Mouse (Mus musculus) regulatory T cell (primary cell): ENCODE measurements around the gene Cerk.
"Not testable (repeated sequence)": the region's sequence is repeated elsewhere in the genome, so short reads cannot be mapped to it uniquely, and the experiment has no call there.

Experiments used
- in situ Hi-C: fragments of 300-600 bp; cut with MboI, MseI; formaldehyde crosslinking; loops from one replicate; pipeline ENCODE4 v1.15.1; 2025; ENCODE audit warnings: high pct_unique_total_duplicates

Gene Cerk

DNA sequence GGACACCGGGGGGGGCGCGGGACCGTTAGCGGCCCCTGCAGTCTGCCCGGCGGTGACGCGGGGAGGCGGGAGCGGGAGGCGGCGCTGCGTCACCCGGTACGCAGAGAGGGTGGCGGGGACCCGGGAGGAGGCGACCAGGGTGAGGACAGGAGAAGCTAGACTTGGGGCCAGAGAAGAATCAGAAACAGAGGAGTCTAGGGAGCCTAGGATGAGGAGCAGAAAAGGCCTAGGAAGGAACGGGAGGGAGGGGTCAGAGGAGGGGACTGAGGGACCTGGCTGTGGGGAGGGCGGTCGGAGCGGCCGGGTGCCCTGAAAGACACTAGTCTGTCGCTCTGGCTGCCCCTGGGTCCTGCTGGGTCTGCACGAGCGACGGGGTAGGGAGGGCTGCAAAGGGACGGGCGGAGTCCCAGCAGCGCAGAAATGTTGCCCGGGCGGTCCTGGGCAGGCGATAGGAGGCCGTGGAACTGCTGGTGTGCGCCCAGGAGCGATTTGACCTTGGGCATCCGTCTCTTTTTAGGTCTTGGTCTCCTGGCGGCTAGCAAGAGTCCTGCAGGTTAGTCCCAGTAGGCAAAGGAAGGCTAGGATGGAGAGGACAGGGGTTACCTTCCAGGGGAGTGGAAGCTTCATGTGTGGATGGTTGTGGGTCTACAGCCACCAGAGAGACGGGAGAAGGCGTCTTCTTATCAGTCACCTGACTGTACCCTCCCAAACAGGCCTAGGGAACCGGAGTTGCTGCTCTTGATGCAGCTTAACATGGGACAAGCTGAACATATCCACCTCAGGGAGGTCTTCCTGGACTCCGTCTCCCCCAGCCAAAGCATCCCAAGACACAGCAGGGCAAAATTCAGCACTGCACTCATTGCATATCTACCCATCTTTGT, at the start of gene Cerk:
Gene Cerk, minus strand, starts transcription at position 453 of the 881 bp plus-strand sequence.
- in situ Hi-C loops: no loop called here

DNA sequence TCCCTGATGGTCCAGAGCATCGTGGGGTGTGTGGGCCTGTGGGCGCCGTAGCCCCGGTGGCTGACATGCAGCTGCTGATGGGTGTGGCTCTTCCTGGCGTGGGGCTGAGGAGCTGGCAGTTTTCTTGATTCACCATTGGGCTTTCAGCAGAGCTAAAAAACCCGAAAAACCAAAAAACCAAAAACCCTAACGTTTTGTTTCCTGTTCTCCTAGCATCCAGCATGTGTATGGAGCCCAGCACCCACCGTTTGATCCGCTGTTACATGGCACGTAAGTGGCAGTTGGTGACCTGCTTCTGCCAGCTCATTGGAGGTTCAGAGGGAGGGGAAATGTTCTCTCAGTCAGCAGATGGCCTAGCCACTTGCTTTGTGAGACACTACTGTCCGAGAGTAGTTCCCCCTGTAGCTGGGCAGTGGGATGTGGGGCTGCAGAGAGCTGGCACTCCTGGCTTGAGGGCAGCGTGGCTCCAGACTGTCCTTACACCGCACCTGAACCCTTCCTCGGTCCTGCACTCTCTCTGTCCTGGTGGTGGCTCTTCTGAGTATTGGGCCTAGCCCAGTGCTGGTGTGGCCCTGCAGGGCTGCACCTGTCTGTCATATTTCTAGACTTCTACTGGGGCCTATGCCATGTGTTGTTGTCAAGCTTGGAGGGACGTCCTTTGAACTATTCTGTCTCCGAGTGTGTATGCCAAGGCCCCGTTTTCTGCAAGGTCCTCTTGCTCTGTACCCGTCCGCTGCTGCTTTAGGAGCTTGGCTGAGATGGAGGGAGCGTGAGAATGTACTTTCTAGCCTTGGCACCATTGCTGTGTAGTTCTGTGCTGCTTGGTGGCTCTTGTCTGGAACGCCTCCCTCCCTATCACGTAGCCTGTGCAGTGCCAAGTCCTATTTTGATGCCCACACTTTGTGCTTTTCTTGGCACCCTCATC, 48.8 kb upstream of the Cerk start:
- in situ Hi-C loops: no loop called here

DNA sequence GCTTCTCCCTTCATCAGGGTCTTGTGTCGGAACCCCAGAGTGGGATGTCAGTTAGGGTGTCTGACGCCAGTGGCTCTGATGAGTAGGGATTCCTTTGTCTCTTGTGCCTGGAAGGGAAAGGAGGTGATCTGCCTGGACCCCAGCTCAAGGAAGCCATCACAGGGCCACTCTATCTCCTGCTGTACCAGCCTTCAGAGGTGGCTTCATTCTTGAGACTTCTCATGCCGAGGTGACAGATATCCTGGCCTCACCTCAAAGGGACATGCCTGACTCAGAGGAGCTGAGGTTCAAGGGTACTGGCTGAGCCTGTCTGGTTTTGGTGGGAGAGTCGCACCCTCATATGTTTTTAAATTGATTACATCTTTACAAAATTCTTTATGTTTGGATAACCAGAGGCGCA, 48.1 kb upstream of the Cerk start:
- in situ Hi-C loops: no loop called here

DNA sequence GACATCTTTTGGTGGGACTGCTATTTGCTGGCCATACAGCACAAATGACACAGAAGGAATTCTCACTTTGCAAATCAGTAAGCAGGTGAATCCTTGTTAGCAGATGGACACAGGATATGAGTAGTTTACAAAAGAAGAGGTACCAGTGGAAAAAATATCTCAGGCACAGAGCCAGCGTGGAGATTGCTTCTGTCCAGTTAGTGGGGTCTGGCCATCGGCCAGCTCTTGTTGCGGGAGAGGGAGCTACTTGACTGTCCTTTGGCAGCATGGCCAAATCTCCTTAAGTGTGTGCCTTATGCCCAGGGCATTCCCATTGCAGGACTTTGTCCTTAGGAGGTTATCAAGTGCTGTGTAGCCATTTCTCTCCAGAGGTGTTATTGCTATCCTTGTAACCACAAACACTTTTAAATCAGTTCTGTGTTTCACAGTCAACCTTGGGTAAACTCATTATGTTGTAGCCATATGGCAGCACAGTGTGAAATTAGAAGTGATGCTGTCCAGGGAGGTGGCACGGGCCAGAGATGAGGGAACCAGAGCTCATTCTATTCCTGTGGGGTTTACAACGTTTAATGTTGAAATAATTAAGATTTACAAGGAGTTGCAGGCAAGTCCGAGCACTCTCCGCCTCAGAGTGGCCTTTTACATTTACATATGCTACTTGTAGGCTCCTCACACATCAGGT, 46.0 kb upstream of the Cerk start:
- in situ Hi-C loops: no loop called here

DNA sequence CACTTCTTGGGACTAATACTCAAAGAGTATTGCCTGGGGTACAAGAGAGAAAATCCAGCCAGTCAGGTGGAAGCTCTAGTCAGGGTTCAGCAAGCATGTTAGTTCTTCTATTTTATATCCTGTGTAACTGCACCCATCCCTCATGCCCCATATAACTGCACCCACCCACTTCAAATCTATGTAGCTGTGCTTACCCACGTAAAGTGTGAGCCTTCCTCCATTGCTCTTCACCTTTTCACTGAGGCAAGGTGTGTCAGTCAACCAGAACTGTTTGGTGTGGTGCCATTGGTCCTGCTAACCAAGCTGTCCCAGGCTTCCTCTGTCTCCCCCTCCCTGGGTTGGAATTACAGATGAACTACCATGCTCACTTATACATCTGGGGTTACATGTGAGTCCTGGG, 45.2 kb upstream of the Cerk start:
- in situ Hi-C loops: no loop called here

DNA sequence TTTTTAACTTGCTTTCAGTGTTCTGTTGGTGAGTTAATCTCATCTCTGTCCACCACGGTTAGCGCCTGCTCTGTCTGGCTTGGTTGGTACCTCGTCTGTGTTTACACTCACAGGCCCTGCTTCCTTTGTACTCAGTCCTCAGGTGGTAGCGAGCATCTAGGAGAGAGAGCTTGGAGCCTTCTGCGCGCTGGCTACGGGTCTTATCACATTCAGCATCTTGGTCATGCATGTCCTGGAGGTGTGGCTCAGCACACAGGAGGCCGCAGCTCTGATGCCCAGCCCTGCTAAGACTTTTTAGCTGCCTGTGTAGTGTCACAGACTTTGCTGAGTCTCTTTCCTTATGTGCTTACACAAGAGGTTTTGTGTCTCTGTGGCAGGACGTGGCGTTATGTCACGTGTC, 43.7 kb upstream of the Cerk start:
- in situ Hi-C loops: no loop called here

DNA sequence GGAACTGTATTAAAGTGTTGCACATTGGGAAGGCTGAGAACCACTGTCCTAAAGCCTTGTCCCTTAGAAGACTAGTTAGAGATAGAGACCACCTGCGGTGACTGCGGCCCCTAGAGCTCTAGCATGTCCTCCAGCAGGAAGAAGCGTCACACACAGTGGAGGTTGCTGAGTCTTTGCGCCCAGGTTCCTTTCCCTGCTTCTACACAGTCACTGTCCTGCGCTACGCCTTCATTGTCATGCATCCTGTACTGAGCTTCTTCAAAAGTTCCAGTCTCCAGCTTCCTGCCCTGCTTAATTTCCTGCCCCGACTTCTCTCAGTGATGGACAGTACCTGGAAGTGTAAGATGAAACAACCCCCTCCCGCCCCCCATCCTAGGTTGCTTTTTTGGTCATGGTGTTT, 43.1 kb upstream of the Cerk start:
- in situ Hi-C loops: no loop called here

DNA sequence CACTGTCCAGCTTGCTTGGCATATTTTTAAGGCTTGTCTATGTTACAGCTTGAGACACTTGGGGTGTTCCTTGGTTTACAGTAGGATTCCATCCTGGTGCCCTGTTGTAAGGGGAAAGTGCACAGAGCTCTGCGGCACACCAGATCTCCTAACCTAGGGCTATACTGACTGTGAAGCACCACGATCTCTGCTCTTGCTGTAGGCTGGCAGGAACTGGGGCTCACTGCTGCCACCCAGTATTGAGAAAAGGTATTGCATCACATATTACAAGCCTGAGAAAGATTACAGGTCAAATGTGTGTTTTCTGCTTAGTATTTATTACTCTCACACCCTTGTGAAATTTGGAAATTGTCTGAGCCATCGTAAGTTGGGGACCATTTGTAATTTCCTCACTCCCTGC, 42.2 kb upstream of the Cerk start:
- in situ Hi-C loops: no loop called here

DNA sequence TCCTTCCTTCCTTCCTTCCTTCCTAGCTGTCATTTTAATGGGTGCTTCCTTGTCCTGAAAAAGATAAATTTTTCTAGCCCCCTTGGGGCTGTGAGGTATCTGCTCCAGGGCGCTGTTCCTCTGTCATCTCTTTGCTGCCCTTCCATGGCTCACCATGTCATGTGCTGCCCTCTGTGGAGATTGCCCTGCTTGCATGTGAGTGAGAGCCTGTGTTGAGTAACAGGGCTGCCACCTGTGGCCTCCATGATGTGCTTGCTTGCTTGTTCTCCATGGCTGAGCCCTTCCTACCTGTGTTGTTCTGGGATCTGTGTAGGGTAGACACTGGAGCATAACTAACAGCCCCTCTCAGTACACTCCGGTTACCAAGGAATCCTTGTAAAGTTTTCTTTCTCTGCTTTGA, 41.0 kb upstream of the Cerk start:
- in situ Hi-C loops: no loop called here

DNA sequence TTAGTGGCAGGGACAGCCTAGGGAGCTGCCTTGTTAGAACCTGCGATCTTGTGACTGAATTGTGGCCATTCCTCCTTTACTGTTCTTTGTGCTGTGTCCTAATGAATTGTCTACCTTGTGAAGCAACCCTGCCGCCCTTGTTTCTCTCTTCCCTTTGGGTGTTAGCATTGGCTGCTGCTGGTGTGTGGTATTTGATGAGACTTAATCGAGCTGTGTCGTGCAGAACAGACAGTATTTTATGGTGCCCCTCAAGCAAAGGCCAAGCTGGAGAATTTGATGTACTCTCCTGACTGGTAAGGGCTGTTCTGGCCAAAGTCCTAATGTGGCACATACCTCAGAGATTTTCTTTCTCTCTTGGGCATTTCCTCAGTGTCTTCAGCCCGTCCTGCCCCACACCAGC, 40.3 kb upstream of the Cerk start:
- in situ Hi-C loops: no loop called here

DNA sequence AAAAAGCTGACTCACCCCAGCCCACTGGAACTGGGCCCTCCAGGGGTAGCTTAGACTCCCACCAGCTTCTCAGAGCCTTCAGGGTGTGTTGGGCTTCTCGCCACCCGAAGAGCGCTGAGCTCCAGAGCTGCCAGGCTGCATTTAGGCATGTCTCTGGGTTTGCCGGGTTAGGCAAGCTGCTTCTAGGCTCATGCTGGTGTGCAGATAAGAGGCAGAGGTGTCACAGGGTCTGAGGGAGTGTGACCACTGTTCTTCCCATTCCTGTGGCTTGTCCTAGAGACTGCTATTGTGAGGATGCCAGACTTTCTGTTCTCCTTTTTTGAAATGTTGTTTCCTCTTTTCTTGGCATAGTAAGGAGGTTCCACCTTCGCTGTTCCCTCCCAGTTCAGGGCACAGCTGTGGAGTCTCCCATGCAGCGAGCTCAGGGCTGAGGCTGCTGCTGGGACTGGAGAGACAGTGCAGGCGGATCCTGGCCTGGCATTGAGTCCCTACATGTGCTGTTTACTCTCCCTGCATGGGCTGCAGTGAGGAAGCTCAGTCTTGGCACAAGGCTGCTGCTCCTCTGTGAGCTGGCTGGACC, 39.1 kb upstream of the Cerk start:
- in situ Hi-C loops: no loop called here

DNA sequence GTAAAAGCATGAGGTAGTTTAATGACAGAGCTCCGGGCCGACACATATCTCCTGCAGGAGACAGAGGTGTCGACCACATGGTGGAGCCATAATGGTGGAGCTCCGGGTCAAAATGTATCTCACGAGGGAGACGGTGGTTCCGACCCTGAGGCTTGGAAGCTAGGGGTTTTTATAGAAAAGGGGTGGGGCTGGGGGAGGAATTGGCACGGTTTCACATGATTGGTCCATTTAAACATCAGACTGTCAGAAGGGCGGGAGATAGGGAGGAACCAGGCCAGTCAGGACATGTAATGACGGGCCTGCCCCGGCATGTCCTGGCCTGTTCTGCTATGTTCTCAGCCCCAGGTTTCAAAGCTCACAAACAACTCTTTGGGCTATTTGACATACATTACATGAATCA, 36.0 kb upstream of the Cerk start:
- in situ Hi-C loops: not testable (repeated sequence)

DNA sequence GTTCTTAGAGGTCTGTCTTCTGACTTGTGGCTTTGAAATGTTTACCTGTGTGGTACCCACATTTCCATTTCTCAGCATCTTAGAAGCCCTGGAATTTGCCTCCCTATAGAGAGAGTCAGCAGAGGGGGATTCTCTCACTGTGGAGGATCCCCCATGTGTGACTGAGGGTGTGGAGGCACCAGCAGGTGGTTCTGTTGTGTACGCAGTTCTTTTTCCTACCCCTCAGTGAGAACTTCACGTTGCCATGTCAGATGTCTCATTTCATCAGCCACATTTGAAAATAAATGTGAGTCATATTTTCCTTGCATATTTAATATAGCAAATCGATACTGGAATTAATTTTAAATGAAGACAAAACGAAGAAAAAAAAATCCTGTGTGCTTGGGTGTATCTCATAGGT, 35.4 kb upstream of the Cerk start:
- in situ Hi-C loops: no loop called here

DNA sequence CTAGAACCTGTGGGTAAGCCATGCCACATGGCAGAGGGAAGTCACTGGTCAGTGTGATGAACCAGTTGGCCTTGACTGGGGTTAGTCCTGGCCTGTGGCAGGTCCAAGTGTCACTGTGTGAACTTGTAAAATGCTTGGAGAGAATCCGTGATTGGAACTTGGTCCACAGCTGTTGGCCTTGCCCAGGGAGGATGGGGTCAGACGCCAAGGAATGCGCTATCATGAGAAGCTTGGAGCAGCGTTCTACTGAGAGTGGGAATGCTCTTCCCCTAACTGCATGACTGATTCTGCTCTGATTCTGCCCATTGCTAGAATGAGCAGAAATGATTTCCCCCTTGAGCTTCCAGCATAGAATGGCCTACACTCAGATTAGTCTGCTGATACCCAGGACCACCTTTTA, 34.8 kb upstream of the Cerk start:
- in situ Hi-C loops: no loop called here

DNA sequence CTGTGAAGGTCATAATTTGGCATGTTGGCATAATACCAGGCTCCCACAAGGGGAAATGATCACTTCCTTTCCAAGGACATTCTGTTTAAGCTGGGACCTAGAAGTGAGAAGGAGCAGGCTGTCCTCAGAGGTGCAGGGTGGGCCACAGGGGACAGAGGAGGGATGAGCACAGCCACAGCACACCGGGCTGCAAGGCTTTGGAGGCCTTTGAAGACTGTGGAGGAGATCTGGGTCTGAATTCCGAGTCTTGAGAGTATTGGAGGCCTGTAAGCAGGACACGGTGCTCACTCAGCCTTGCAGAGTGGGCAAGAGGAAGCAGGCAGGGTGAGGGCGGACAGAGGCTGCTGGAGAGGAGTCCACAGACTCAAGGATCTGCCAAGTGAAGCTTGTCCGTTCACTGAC, 34.3 kb upstream of the Cerk start:
- in situ Hi-C loops: no loop called here

DNA sequence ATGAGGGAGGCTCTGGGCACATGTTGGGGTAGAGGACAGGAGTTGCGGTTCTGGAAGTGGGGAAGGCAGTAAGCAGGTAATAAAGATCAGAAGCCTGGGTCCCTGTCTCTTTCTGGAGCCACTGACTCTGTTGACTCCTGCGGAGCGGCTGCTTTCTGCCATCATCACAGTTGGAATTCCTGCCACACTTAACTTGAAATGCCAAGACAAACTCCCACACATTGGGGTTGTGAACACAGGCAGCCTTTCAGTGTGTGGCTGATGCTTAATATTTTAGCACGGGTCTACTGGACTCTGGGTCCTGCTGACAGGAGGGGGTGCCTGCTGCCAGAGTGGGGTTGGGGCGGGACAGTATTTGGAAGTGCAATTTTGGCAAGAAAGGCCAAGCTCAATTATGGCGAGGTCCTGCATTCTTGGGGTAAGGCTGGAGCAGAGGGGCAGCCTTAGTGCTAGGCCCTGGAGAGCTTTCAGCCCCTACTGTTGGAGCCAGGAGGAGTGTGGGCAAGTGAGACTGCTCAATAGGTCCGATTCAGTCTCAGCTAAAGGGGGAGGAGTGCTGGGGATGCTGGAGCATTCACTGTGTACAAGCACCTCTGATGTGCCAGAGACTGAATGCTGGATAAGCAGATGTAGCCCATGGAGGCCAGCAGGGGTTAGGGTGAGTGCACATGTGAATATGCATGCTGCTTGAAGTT, 33.7 kb upstream of the Cerk start:
- in situ Hi-C loops: no loop called here

DNA sequence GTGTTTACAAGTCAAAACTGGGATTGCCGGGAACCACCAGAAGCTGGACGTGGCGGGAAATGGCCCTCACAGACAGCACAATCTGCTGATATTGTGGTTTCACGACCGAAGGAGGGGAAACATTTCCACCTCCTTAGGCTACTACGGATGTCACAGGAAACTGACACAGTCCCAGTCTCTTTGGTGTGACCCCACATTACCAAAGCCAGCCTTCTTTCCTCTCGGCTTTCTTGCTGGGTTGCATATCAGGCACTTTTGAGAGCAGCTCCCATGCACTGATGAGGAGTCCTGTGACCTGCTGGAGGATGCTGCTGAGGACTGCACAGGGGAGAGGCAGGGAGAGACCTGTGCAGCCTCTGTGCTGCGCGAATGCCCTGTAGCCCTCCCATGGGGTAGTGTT, 30.7 kb upstream of the Cerk start:
- in situ Hi-C loops: not testable (repeated sequence)

DNA sequence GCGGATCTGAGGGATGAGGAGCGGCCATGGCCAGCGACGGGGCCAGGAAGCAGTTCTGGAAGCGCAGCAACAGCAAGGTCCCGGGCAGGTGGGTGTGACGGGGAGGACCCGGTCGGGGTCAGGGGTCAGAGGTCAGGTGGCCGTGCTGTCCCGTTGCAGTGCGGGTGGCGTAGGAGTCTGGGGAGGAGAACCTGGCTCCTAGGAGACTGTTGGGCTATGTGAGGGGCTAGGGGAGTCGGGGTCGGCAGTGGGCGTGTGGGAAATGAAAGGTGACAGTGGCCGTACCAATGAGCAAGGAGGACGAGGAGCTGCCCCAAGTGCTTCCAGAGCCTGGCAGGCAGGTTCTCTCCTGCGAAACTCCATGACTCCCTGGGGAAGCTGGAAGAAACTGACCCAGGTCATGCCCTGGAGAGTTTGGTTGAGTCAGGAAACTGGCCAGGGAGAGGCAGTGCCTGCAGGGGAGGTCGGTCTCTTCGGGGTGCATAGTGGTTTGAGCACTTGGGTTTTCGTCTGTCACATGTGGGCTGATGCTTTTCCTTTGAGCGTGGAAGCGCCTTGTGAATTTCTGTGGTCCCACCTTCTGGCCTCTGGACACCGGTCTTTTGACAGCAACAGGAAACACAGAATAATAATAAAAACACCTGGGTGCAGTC, 28.7 kb upstream of the Cerk start:
- in situ Hi-C loops: no loop called here

DNA sequence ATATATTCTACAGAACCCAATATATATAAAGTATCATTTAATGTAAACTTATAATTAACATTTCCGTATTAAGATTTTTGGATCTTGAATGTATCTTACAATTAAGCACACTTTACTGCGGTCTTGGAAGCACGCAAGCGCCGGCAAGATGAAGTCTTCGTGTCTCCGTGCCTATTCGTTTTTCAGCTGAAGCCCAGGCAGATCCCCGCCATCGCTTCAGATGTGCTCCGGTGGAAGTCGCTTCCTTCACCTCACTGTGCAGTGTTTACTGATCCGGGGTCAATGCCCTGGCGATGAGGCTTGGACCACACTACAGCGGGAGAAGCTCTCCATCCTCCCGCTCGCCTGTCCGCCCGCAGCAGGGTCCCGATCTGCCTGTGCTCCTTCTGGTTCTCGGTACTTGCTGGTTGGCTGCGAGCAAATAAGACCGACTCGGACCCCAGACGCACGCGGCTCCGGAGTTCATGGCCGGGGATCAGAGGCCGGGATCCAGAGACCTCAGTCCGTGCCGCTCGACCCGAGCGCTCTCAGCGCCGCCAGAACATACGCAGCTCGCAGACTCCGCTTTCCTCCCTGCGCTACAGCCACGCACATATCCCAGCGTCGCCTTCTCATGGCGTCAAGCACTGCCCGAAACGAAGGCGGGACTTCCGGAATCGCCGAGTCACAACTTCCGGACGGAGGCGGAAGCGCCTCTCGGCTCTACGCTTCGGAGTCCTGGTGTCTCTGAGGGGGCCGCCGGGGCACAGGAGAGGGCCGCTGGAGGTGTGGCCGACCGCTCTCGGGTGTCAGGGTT, 28.0 kb upstream of the Cerk start, which contains the start of gene Tbc1d22a:
Gene Tbc1d22a, plus strand, starts transcription at position 707 of the 796 bp plus-strand sequence.
- in situ Hi-C loops: no loop called here

DNA sequence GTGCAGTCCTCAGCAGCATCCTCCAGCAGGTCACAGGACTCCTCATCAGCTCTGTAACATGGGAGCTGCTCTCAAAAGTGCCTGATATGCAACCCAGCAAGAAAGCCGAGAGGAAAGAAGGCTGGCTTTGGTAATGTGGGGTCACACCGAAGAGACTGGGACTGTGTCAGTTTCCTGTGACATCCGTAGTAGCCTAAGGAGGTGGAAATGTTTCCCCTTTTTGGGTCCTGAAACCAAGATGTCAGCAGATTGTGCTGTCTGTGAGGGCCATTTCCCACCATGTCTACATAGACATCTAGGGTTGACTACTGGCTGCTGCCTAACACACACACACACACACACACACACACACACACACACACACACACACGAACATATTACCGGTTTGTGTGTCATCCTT, 26.3 kb upstream of the Cerk start:
- in situ Hi-C loops: not testable (repeated sequence)
